Mouse (Mus musculus) ES-E14 (cell line): ENCODE results near the gene Tpst2.

Experiments used
- CHD2 ChIP-seq: IDR thresholded peaks from 2 replicates; pipeline ENCODE4 v1.6.1; 2014; ENCODE audit warnings: mild to moderate bottlenecking, low read depth, low read length, inconsistent platforms
- HCFC1 ChIP-seq: IDR thresholded peaks from 2 replicates; pipeline ENCODE4 v1.6.1; 2012; ENCODE audit warnings: low read length, inconsistent platforms, borderline replicate concordance; ENCODE audit not compliant: insufficient read depth
- MAFK ChIP-seq: IDR thresholded peaks from 2 replicates; pipeline ENCODE4 v1.6.1; 2014; ENCODE audit warnings: mild to moderate bottlenecking, low read depth, low read length, inconsistent platforms; ENCODE audit not compliant: insufficient read depth
- ZNF384 ChIP-seq: IDR thresholded peaks from 2 replicates; pipeline ENCODE4 v1.6.1; 2012; ENCODE audit warnings: low read depth, low read length, inconsistent platforms

DNA sequence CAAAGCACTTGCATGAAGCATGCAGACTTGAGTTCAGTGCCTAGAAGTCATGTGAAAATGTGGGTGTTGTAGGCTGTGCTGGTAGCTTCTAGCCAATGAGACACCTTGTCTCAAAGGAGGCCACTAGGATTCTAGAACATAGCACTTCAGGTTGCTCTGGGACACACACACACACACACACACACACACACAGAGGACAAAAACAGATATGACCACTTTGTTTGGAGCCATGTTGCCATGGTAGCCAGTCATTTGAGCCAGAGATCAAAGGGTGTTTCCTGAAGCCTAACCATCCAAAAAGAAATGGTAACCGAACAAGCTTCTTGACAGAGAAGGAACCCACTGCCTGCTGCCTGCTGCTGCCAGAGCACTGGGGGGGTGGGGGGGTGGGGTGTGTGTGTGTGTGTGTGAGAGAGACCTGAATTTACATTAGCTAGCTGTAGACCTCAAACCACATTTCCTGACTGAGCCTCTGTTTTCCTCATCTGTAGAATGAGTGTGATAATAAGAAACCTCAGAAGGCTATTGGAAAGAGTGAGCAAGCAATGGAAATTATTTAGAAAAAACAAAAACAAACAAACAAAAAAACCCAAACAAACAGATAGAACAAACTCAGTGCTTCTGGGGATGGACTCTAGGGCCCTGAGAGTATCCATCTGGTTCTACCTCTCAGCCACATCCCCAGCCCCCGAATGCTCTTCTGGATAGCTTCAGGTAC is 2.6 kb upstream of the Tpst2 start:
- TF ChIP-seq HCFC1 (no peak), CHD2 (no peak), ZNF384 (no peak), MAFK (no peak)
